Mouse (Mus musculus): Measurements from ENCODE around the gene Gabrg3.

Gene Gabrg3

DNA sequence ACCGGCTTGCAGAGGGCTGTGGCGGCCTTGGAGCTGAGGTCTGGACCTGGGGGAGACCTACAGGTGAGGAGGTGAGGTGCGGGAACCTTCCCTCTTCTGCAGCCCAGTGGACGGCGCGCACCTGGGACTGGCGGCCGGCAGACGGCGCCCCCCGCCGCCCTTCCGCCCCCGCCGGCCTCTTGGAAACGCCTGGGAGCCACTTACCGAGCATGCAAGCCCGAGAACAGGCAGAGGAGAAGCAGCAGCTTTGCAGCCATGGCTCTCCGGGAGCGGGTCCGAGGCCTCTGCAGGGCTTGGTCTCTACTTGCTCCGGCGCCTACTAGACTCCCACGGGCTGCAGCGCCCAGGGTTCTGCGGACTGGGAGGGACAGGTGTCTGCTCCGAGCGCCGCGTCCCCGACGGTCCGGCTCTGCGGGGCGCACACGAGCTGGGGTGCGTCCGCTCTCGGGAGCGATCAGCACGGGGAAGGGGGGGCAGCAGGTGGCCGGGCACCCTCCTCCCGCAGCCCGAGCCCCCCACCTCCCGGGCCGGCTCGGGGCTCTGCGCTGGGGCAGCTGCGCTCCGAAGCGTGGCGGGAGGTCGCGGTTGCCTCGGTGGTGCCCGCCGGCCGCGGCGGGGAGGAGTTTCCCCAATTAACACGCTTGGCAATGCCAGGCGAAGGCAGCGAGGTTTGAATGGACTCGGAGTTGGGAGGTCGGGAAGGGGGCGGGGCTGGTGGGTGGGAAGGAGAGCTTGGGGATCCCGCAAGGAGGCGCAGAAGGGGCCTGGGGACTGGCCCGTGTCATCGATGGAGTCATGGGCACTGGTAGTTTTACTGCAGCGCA is at the start of gene Gabrg3:
Gene Gabrg3 (minus strand): TSS at position 672 of the 824 bp plus-strand sequence.
- DNase-seq (ENCODE audit: low spot score in 2 of 2) = no peak

DNA sequence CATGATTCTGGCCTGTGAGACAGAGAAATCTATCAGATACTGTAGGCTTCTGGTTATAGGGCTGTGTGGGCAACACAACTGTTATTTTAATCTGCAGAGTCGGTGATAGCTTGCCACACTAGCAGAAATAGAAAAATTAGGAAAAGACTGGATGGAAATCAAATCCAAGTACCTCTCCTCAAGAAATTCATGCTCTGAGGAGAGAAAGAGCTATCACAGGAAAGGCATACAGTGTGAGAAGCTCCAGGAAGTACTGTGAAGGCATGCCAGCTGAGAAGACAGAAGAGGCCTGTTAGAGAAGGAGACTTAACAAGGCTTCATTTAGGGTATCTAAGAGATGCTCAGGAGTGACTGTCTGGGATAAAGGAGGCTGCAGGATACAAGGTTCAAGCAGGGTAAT is 35.7 kb upstream of the Gabrg3 start:
- no peak for DNase-seq (ENCODE audit: low spot score in 2 of 2)

DNA sequence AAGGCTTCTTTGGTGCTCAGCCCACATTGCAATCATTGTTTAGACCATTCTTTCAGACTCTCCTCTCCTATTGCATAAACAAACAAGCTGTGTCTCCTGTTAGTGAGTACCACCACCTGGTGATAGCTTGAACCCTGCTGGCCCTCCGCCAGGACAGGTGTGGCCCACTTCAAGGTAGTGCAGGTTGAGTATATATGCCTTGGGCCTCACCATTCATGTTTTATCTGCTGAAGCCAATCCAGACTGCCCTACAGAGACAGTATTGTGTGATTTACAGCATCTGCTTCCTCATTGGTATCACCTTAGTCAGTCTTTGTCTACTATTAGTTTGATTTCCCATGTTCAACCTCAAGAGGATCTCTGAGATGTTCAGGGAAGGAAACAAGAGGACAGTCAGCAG is 34.1 kb upstream of the Gabrg3 start:
- no peak for DNase-seq (ENCODE audit: low spot score in 2 of 2)

DNA sequence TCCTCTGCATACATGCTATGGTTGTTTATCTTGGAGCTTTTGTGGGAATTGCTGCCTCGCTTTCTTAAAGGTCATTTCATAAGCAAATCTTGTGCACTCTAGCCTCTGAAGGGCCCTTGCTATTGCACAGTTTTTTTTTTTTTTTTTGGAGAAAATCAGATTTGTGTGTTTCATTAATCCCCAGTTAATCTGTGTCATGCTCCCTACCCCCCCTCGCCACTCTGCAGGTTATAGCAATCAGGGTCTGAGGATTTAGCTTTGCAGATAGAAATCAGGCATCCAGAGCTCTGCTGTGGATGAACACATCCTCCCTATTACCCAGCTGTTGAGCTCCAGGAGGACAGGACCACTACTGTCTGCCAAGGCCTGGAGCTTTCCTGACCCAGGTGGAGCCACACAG is 32.4 kb upstream of the Gabrg3 start, which contains the start of gene Gabrb3:
Gene Gabrb3 (plus strand): TSS at position 301 of the 400 bp plus-strand sequence.
- DNase-seq (ENCODE audit: low spot score in 2 of 2) = no peak

DNA sequence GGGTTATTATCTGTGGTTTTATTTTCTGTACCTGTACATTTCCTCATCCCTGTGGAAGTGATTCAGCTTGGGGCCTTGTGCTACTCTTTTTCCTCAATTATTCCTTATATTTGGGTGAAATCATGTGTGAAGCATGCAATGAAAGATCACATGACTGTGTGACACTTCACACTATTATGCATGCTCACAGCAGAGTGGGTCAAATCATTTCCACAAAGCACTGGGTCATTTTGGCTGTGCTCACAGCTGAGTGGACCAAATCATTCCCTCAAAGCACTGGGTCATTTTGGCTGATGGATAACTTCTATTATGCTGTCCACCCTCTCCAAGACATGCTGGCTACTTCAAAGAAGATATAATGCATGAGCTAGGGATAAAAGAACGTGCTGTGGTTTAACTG is 25.9 kb upstream of the Gabrg3 start:
- no peak for DNase-seq (ENCODE audit: low spot score in 2 of 2)

DNA sequence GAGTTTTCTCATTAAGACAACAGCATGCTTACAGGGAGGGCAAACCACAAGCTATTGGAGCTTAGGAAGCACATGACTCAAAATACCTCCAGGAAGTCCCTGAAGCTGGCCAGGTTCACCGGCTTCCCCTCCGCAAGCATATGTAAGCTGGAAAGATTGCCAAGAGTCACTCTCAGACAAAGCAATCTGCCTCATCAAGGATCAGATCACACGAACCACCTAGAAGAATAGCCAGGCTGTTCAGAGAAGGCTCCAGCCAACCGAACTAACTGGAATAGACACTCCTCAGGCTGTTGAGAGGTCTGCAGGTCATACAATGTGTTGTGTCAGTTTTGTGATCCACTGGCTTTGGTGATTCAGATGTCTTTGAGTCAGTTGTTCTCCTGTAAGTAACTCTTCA is 24.2 kb upstream of the Gabrg3 start:
- no peak for DNase-seq (ENCODE audit: low spot score in 2 of 2)

DNA sequence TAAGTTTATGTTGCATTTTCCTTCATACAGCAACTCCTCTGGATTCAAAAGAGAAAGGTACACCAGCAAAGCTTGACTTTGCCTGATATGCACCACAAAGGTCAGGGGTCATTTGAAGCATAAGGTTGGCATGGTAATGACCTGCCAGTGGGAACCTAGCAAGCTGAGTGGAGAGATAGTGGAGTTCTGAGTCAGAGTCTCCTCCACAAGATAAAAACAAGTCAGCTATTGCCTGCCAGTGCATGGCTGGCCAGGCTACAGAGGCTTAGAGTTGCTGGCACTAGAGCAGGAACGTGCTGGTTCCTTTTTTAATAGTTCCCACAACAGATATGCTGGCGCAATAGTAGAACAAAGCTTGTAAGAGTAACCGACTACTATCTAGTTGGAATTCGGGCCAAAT is 6.6 kb upstream of the Gabrg3 start:
- no peak for DNase-seq (ENCODE audit: low spot score in 2 of 2)

DNA sequence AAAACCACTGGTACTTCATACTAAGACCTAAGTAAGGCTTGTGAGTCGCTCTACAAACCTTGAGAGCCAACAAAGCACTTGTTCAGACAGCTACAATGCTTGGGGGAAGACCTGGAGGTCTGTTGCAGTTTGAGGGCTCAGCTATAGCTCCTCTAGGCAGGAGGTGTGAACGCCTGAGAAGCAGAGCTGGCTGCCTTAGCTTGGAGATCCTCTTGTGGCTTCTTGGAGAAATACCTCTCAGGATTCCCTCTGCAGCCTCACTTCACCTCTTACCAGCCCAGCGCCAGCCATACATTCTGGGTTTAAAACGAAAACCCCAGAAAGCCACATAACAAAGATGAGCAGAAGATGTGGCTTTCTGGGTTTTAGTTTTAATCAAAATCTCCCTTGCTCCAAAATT is 3.1 kb upstream of the Gabrg3 start:
- DNase-seq (ENCODE audit: low spot score in 2 of 2) = no peak

DNA sequence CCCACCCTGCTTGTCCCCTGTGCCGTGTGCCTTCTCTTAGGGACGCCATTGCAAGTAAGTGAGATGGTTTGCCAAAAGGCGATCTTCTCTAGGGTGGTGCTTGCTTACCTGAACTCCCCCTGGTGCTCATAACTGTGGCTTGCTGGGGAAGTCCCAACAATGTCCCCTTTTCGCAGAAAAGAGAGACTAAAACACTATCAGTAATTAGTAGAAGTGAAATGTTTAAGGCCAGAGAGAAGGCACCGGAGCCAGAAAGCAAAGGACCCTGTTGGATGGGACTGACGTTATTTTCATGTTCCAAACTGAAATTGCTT is 310 bp upstream of the Gabrg3 start:
- DNase-seq (ENCODE audit: low spot score in 2 of 2) = no peak

DNA sequence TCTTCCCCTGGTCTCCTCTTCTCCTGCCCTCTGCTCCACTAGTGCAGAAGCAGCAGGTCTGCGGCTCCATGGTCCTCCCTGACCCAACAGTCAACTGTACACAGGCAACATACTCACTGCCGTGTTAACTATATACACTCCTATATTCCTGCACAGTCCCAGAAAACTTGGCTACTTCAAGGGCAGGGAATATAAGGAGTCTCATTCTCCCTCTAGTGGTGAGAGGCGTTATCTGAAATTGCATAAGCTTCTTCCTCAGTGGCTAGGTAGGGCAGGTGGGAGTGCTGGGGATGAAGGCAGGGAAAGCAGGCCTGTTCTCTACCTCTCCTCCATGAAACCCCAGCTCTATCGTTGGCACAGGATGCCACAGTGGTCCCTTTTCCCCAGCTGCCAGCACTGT is 2.9 kb downstream of the Gabrg3 start:
- DNase-seq (ENCODE audit: low spot score in 2 of 2) = no peak

DNA sequence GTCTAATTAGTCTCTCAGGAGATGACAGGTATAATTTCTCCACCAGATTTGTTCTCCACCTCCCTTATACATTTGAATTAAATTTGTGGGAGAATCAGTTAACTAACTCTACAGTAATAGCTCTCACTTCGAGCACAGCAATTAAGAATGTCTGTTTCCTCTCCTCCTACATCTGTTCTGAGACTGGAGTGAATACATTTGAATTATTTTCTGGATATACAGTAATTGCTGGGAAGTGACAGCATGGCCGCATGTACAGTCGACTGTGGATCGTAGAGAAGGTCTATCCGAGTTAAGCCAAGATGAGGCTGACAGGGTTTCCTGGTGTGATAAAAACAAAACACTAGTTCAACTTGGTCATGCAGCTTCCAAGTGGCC is 21.0 kb downstream of the Gabrg3 start:
- DNase-seq (ENCODE audit: low spot score in 2 of 2) = no peak

DNA sequence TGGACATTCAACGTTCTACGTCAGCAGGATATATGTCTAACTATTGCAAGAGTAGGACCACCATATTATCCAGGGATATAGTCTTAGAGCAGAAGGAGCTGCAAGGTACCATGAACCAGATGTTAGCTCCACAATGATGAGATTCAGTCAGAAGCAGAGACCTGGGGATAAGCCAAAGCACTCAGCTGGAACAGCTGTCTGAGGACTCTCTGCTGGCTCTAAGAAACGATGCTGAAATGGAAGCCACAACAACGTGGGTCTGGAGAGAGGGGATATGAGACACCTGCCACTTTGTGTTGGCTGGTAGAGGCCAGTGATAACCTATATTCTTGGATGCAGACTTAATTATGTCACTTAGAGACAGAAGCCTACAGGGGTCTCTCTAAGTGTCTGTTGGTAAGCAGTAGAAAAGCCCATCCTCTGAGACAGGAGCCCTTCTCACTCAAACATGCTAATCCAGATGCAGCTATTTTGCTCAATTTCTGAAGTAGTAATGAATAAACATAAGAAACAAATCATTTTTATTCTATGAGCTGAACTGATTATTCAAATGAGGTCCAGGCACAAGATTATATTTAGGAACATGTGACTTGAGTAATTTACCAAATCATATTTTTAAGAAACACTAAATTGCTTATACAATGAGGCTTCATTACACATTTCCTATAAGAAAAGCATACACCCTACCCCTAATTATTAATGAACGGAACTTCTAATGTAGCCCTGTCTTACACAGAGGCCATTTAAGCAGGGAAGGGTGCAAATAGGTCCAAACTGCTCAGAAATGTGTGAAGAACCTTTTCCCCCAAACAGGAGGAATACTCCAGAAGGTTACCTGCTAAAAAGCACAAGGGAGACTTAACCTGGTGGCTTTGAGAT is 21.6 kb downstream of the Gabrg3 start:
- DNase-seq (ENCODE audit: low spot score in 2 of 2) = no peak

DNA sequence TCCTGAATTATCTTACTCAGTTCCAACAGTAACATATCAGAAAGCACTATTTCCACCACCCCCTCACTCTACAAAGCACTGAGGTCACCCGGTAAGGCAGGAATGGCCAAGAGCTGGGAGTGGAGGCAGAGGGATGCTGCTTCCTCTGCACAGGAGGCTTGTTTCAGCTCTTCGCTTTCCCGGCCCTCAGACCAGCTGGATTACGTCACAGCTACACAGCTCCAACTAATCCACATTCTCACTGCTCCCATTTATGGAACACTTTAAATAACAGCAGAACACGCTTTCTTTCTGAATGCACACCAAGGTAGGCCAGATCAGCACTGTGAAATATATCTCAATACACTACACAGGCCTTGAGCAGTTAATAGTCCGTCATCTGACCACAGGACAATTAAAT is 23.2 kb downstream of the Gabrg3 start:
- no peak for DNase-seq (ENCODE audit: low spot score in 2 of 2)

DNA sequence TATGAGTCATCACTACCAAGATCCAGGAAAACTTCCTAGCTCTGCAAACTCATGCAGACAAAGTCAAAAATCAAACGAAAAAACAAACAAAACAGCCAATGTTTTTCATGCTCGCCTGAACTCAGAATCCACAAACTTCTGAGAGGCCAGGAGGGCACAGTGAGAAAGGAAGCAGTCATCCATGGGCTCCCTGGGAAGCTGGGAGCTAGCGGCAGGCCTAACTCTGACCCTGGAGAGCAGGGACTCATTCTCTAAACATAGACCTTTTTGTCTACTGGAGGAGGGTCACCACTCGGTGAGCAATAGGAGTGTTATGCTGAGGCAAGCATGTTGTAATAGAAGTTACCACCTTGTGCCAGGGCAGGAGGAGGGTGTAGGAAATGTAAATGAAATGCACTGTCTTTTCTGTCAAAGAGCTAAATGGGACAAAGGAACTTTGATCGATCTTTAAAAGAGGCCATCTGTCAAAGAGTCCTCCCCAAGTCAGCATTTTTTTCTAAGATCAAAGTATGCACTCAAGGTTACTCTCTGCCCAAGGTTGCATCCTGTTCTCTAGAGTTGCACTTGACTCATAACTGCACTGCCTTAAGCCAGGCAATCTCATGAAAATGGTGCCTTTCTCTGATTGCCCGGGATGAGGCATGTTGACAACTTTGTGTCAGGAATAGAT is 29.0 kb downstream of the Gabrg3 start:
- no peak for DNase-seq (ENCODE audit: low spot score in 2 of 2)

DNA sequence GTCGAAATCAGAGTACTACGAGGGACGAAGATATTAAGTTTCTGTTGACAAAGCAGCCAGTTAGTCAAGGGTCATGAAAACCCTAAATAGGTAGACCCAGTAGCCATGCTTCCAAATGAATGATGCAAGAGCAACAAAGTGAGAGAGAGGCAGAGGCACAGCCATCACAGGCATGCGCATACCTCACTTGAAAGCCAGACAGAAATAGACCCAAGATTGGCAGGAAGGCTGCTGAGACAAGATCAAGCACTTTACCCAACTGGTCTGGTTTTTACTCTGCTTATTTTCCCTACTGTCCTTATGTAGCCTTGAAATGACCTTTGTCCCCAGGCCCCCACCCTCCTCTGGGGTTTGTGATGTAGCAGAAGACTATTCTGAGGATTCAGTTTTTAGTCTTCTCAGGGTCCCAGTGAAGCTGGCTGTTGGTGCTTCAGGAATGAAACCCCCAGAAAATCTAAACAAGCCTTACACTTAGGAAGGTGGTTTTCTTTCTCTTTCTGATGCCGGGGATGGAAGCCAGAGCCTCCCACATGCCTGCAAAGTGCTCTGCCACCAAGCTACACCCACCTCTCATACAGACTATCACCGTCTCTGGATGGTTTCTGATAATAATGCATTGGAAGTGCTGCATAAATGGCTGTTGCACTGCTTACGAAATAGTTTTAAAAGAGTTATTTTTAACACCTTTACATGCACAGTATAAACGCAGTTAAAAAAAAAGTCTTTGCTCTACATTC is 30.3 kb downstream of the Gabrg3 start:
- no peak for DNase-seq (ENCODE audit: low spot score in 2 of 2)

DNA sequence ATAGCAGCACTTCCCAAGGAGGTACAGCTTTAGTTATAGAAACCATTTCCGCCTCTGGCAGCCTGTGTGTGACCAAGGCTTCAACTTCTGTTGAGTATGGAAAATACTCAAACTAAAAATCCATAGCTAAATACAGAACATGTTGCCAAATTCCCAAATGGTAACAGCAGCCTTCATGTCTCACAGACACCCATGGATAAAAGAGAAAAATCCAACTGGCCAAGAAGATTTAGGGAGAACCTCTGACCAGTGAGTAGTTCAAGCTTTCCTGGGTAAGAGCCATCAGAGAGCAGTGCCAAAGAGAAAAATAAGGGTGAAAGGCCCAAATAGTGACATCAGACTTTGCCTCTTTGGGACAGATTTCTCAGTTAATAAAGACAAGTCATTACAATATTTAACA is 38.2 kb downstream of the Gabrg3 start:
- DNase-seq (ENCODE audit: low spot score in 2 of 2) = no peak

DNA sequence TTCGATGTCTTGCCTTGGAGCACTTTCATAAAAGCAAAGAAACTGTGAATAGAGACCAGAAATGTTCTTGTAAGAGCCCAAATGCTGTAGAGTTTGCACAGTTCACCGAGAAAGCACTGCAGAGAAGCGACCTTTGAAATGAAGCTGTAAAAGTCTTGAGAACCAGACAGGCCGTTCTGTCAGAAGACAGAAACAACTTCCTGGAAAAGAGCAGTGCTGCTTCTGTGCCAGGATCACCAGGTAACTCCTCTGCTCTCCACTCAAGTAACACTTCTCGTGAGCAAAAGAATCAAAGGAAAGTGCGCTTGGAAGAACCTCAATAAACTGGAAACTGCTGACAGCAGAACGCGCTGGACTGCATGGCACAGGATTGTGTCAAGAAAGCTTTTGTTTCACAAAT is 45.1 kb downstream of the Gabrg3 start:
- no peak for DNase-seq (ENCODE audit: low spot score in 2 of 2)

DNA sequence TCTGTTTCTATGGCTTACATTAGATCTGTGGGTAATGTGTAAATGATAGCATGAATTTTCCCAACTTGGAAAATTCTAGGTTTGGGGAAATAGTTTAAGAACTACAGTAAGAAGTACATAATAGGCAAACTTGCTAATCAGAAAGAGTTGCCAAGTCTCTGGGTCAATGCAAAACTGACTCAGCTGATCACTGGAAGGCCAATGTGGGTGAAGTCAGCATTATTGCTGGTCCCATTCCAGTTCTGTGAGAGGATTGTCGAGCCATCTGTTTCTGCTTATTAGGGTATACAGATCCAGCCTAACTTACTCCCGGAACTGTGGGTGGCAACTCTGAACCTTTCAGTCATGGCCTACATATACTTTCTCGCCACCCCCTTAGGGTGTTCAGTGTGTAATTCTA is 55.8 kb downstream of the Gabrg3 start:
- no peak for DNase-seq (ENCODE audit: low spot score in 2 of 2)

DNA sequence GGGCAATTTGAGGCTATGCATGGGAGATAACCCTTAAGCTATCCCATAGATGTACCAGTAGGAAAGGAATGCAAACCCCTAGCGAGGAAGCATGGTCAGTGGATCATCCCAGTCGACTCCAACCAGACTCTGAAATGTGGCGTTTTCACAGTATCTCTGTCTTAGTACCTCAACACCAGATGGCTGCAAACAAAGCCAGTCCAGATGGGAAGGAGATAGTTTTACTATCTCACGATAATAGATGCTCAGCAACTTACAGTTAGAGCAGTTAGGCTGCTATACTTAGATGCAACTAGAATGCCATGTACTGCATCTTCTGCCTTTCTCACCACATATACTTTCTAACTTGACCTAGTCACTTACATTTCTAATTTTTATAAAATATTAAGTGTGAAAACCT is 56.7 kb downstream of the Gabrg3 start:
- DNase-seq (ENCODE audit: low spot score in 2 of 2) = no peak

DNA sequence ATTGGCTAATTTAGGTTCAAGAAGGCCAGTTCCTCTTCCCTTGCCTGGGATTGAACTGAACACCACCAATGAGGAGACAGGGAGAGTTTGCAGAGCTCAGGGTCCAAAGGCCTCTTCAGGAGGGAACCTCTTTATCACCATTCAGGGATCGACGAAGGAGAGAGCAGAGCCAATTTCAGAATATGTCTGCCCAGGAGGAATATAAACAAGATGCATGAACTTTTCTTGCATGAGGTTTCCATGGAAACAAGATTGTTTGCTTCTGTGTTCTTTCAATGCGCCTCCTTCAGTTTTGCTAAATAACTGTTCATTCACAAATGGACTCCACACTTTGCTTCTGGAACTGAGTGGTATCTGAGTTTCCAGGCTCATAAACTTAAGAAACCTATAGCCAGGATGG is 62.5 kb downstream of the Gabrg3 start:
- DNase-seq (ENCODE audit: low spot score in 2 of 2) = no peak

DNA sequence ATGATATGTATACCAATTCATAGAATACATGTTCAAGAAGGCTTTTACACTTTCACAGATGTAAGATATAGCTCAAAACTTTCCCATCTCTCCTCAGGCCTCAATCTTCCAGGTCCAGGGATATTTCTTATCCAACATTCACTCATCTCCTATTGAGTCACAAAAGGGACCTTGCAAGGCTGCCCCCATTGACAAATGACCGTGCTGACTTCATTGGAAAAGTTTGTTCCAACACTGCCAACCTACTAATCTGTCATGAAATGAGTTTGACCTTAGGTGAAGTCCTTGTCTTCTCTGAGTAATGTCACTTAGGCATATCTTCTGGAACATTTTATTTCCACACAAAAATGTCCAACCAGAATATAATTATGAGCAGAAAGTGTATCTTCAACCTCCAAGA is 64.9 kb downstream of the Gabrg3 start:
- DNase-seq (ENCODE audit: low spot score in 2 of 2) = no peak

DNA sequence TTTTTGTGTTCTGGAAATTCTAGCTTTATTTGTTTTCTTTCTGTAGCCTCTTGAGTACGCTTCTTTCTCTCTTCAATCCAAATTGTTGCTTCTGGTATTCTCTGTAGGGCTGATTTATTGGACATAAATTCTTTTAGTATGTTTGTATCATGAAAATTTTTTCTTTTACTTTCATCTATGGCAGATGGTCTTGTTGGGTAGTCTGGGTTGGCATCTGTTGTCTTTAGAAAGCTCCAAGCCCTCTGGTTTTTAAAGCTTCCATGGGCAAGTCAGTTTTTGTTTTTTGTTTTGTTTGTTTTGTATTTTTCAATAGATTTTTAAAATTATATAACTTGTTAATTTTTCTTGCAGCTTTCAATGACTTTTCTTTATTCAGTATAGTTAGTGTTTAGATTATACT is 72.0 kb downstream of the Gabrg3 start:
- no peak for DNase-seq (ENCODE audit: low spot score in 2 of 2)

All from spleen, postnatal 4 days (tissue).